Mouse (Mus musculus) olfactory bulb, adult 2 months (tissue): Measurements from ENCODE around the gene Rere. TPM values are rescaled to one million over a fixed set of nuclear protein-coding genes. Genes with fewer than 3 reads are reported as not detected.
A peak's percentile ranks its signal among the peaks of the same experiment; 100 is the strongest.

Experiments
- H3K27ac ChIP-seq: fragments of 200-500 bp; 2 replicates; pipeline ENCODE4 v1.5.1; 2012; ENCODE audit warnings: low read depth, low read length; ENCODE audit not compliant: insufficient read depth
- H3K4me1 ChIP-seq: fragments of 200-500 bp; 2 replicates; pipeline ENCODE4 v1.6.1; 2012; ENCODE audit warnings: low read length; ENCODE audit not compliant: control insufficient read depth, insufficient read depth
- H3K4me3 ChIP-seq: fragments of 200-500 bp; 2 replicates; pipeline ENCODE4 v1.5.1; 2012; ENCODE audit warnings: mild to moderate bottlenecking, low read depth, low read length, moderate library complexity; ENCODE audit not compliant: insufficient read depth
- CTCF ChIP-seq: fragments of 200-500 bp; IDR thresholded peaks from 2 replicates; pipeline ENCODE4 v1.5.1; 2012; ENCODE audit warnings: low read depth, mild to moderate bottlenecking, low read length, moderate library complexity; ENCODE audit not compliant: insufficient read depth
- POLR2A ChIP-seq: fragments of 200-500 bp; IDR thresholded peaks from 2 replicates; pipeline ENCODE4 v1.6.1; 2012; ENCODE audit warnings: mild to moderate bottlenecking, low read depth, low read length, moderate library complexity; ENCODE audit not compliant: insufficient read depth
- WGBS: fragments of 180-500 bp; shearing (Covaris S2); methylation state at CpG from one replicate; pipeline ENCODE4 v1.1.7; 2018; 5-methylcytosine and 5-hydroxymethylcytosine counted together
- polyA plus RNA-seq: library from polyadenylated mRNA; stranded (reverse); fragments of >200 nt; gene quantifications from 2 replicates; pipeline ENCODE4 v1.2.4, GENCODE M21; 2012; ENCODE audit warnings: low replicate concordance; ENCODE audit not compliant: missing spikeins, insufficient read depth, insufficient read length

Rere gene
- polyA plus RNA-seq, 1 experiment, result 288 TPM

- 32% methylated on average over 9 of the region's 9 CpGs for WGBS
- Histone ChIP-seq H3K4me1 (peaks cover 21% of the 10 kb centered on the region), H3K4me3 (no peak overlapping the region), H3K27ac (peak overlapping the region; percentile 60; the same call in 1 of the 2 replicates)
- TF ChIP-seq CTCF (no peak), POLR2A (no peak)
Observed at GRCm38 (mm10) chr4:150374651-150375447, 93.4 kb downstream of the Rere start.

GRCm38 (mm10) chr4:150375448-150375935 is 94.0 kb downstream of the Rere start:
- peaks cover 18% of the 10 kb centered on the region for H3K4me1 ChIP-seq
- 45% methylated on average over 1 of the region's 1 CpGs for WGBS
- H3K4me3 ChIP-seq, result no peak overlapping the region
- TF ChIP-seq POLR2A, result no peak
- TF ChIP-seq CTCF, result no peak
- H3K27ac ChIP-seq, result no peak overlapping the region

- 80% methylated on average over 6 of the region's 6 CpGs for WGBS
- no peak for TF ChIP-seq POLR2A
- no peak for TF ChIP-seq CTCF
- H3K27ac ChIP-seq, result peak overlapping the region; percentile 89
- H3K4me1 ChIP-seq, result peaks cover 12% of the 10 kb centered on the region
- no peak overlapping the region for H3K4me3 ChIP-seq
Observed at GRCm38 (mm10) chr4:150379313-150379712, 97.9 kb downstream of the Rere start.

GRCm38 (mm10) chr4:150379772-150380171 is 98.3 kb downstream of the Rere start:
- TF ChIP-seq CTCF, result no peak
- no peak for TF ChIP-seq POLR2A
- H3K4me1 ChIP-seq, result peaks cover 12% of the 10 kb centered on the region
- no peak overlapping the region for H3K4me3 ChIP-seq
- peak overlapping the region; percentile 89 for H3K27ac ChIP-seq
- WGBS, result 54% methylated on average over 2 of the region's 2 CpGs

- TF ChIP-seq CTCF (no peak), POLR2A (no peak)
- Histone ChIP-seq H3K27ac (peak overlapping the region; percentile 67; the same call in 1 of the 2 replicates), H3K4me3 (no peak overlapping the region), H3K4me1 (peaks cover 15% of the 10 kb centered on the region)
- 32% methylated on average over 5 of the region's 5 CpGs for WGBS
Observed at GRCm38 (mm10) chr4:150380273-150380672, 98.8 kb downstream of the Rere start.

- TF ChIP-seq POLR2A, result no peak
- TF ChIP-seq CTCF, result no peak
- peaks cover 10% of the 10 kb centered on the region for H3K4me1 ChIP-seq
- no peak overlapping the region for H3K27ac ChIP-seq
- H3K4me3 ChIP-seq, result no peak overlapping the region
- WGBS, result 67% methylated on average over 3 of the region's 3 CpGs
Observed at GRCm38 (mm10) chr4:150382504-150382903, 101.1 kb downstream of the Rere start.

- H3K4me3 ChIP-seq, result no peak overlapping the region
- 73% methylated on average over 8 of the region's 8 CpGs for WGBS
- TF ChIP-seq POLR2A (no peak), CTCF (no peak)
- no peak overlapping the region for H3K27ac ChIP-seq
- peaks cover 8% of the 10 kb centered on the region for H3K4me1 ChIP-seq
Observed at GRCm38 (mm10) chr4:150384405-150384804, 103.0 kb downstream of the Rere start.

GRCm38 (mm10) chr4:150384899-150385298 is 103.5 kb downstream of the Rere start:
- peaks cover 9% of the 10 kb centered on the region for H3K4me1 ChIP-seq
- no peak overlapping the region for H3K4me3 ChIP-seq
- TF ChIP-seq POLR2A, result no peak
- TF ChIP-seq CTCF, result no peak
- no peak overlapping the region for H3K27ac ChIP-seq
- 81% methylated on average over 3 of the region's 3 CpGs for WGBS

GRCm38 (mm10) chr4:150388518-150388917 is 107.1 kb downstream of the Rere start:
- WGBS, result 65% methylated on average over 3 of the region's 3 CpGs
- TF ChIP-seq POLR2A, result no peak
- TF ChIP-seq CTCF, result no peak
- no peak overlapping the region for H3K27ac ChIP-seq
- no peak overlapping the region for H3K4me3 ChIP-seq
- peaks cover 8% of the 10 kb centered on the region for H3K4me1 ChIP-seq
